Mouse (Mus musculus): ENCODE data around the gene Fam19a3.

GRCm38 (mm10) chr3:104811752-104812151, 30.1 kb upstream of the Fam19a3 start:
- TF ChIP-seq E2F4 (IDR thresholded peaks at IDR 0.05; ENCODE audit: insufficient read depth), result no peak
- TF ChIP-seq POLR2A (IDR thresholded peaks at IDR 0.05; ENCODE audit: insufficient read length, low read depth), result no peak
- TF ChIP-seq TCF3 (IDR thresholded peaks at IDR 0.05; ENCODE audit: insufficient read length, low read depth), result no peak
- TF ChIP-seq CEBPB (IDR thresholded peaks at IDR 0.05; ENCODE audit: insufficient read depth, poor library complexity, severe bottlenecking), result no peak
- no peak for TF ChIP-seq MAX (IDR thresholded peaks at IDR 0.05; ENCODE audit: low read depth)
- TF ChIP-seq MYOG (IDR thresholded peaks at IDR 0.05; ENCODE audit: control insufficient read depth in 1 of 3, insufficient read depth in 1 of 3, insufficient read length in 2 of 3, low read depth in 2 of 3), result no peak
- TF ChIP-seq USF1 (IDR thresholded peaks at IDR 0.05; ENCODE audit: low read depth), result no peak
- no peak for TF ChIP-seq TCF12 (IDR thresholded peaks at IDR 0.05; ENCODE audit: insufficient read depth, poor library complexity, severe bottlenecking)
- no peak for TF ChIP-seq POLR2AphosphoS2 (IDR thresholded peaks at IDR 0.05; ENCODE audit: insufficient read length, low read depth)
- TF ChIP-seq MYOD1 (IDR thresholded peaks at IDR 0.05; ENCODE audit: control insufficient read depth in 1 of 3, insufficient read length in 2 of 3, low read depth in 2 of 3), result no peak
- TF ChIP-seq REST (IDR thresholded peaks at IDR 0.05; ENCODE audit: insufficient read depth, insufficient read length), result no peak
